Mouse (Mus musculus) heart, embryonic 11.5 days (tissue): ENCODE results near the gene Vezf1. TPM values are rescaled to one million over a fixed set of nuclear protein-coding genes. Genes with fewer than 3 reads are reported as not detected.
A peak's percentile ranks its signal among the peaks of the same experiment; 100 is the strongest.

ENCODE experiments used
- ATAC-seq: fragments of 200-750 bp; cut with Nextera tagmentation; replicated peaks from 2 replicates; pipeline ENCODE4 v1.8.0; 2017; ENCODE audit warnings: moderate library complexity; ENCODE audit not compliant: insufficient number of reproducible peaks, low FRiP score, low TSS enrichment
- H3K27ac ChIP-seq: fragments of 300-500 bp; sonication (generic); 2 replicates; pipeline ENCODE4 v1.5.1; 2014; ENCODE audit warnings: mild to moderate bottlenecking, low read depth, low read length
- H3K27me3 ChIP-seq: fragments of 300-500 bp; sonication (generic); 2 replicates; pipeline ENCODE4 v1.6.1; 2014; ENCODE audit warnings: mild to moderate bottlenecking, low read length, mixed read lengths; ENCODE audit not compliant: control insufficient read depth, insufficient read depth
- H3K36me3 ChIP-seq: fragments of 300-500 bp; sonication (generic); 2 replicates; pipeline ENCODE4 v1.6.1; 2014; ENCODE audit warnings: mild to moderate bottlenecking, low read length, moderate library complexity, mixed read lengths; ENCODE audit not compliant: control insufficient read depth, insufficient read depth
- H3K4me1 ChIP-seq: fragments of 300-500 bp; sonication (generic); 2 replicates; pipeline ENCODE4 v1.6.1; 2014; ENCODE audit warnings: low read length; ENCODE audit not compliant: control insufficient read depth, insufficient read depth
- H3K4me2 ChIP-seq: fragments of 300-500 bp; sonication (generic); 2 replicates; pipeline ENCODE4 v1.6.1; 2014; ENCODE audit warnings: mild to moderate bottlenecking, moderate library complexity
- H3K4me3 ChIP-seq: fragments of 300-500 bp; sonication (generic); 2 replicates; pipeline ENCODE4 v1.5.1; 2014; ENCODE audit warnings: low read depth, low read length
- H3K9ac ChIP-seq: fragments of 300-500 bp; sonication (generic); 2 replicates; pipeline ENCODE4 v1.6.1; 2014; ENCODE audit warnings: mild to moderate bottlenecking, low read depth, low read length, moderate library complexity
- H3K9me3 ChIP-seq: fragments of 300-500 bp; sonication (generic); replicated peaks from 2 replicates; pipeline ENCODE4 v1.6.1; 2016; ENCODE audit warnings: low read length; ENCODE audit not compliant: control insufficient read depth
- WGBS: fragments of 180-500 bp; shearing (Covaris S2); extraction: QIAGEN DNeasy Blood & Tissue Kit; methylation state at CpG from one replicate; pipeline ENCODE4 v1.1.7; 2014; ENCODE audit not compliant: insufficient replicate concordance; 5-methylcytosine and 5-hydroxymethylcytosine counted together
- polyA plus RNA-seq: library from polyadenylated mRNA; unstranded; fragments of >200 nt; fragmentation: Nextera tagmentation; extraction: Ambion mirVana; gene quantifications from 2 replicates; pipeline ENCODE4 v1.2.1, GENCODE M21; 2014

Gene Vezf1
- polyA plus RNA-seq, 1 experiment from 2014 or later = 26.4 TPM

GRCm38 (mm10) chr11:88118091-88118440, 50.0 kb downstream of the Vezf1 start:
- Histone ChIP-seq H3K9me3 (no peaks in the 10 kb centered on the region), H3K27me3 (no peaks in the 10 kb centered on the region), H3K4me3 (no peak overlapping the region), H3K36me3 (no peaks in the 10 kb centered on the region), H3K9ac (0 out of 2 replicates have a peak overlapping the region, but pooled peaks have one; percentile 17), H3K4me2 (no peak overlapping the region), H3K4me1 (peaks cover 65% of the 10 kb centered on the region), H3K27ac (peak overlapping the region; percentile 88)
- ATAC-seq = no peak
- WGBS = 54% methylated on average over 6 of the region's 6 CpGs

- Histone ChIP-seq H3K9me3 (no peaks in the 10 kb centered on the region), H3K4me1 (peaks cover 61% of the 10 kb centered on the region), H3K36me3 (no peaks in the 10 kb centered on the region), H3K4me2 (peak overlapping the region; percentile 36), H3K9ac (peak overlapping the region; percentile 17; the same call in 1 of the 2 replicates), H3K27me3 (no peaks in the 10 kb centered on the region), H3K27ac (peak overlapping the region; percentile 88), H3K4me3 (no peak overlapping the region)
- ATAC-seq = peak; percentile 78
- 17% methylated on average over 8 of the region's 8 CpGs for WGBS
Observed at GRCm38 (mm10) chr11:88118817-88119642, 51.0 kb downstream of the Vezf1 start.

GRCm38 (mm10) chr11:88122545-88122944, 54.5 kb downstream of the Vezf1 start:
- ATAC-seq = no peak
- Histone ChIP-seq H3K27me3 (no peaks in the 10 kb centered on the region), H3K36me3 (no peaks in the 10 kb centered on the region), H3K4me1 (peaks cover 39% of the 10 kb centered on the region), H3K9me3 (no peaks in the 10 kb centered on the region), H3K4me3 (no peak overlapping the region), H3K9ac (no peak overlapping the region), H3K4me2 (no peak overlapping the region), H3K27ac (no peak overlapping the region)
- WGBS = 64% methylated on average over 5 of the region's 5 CpGs

GRCm38 (mm10) chr11:88123021-88123420, 54.9 kb downstream of the Vezf1 start:
- Histone ChIP-seq H3K27me3 (no peaks in the 10 kb centered on the region), H3K36me3 (no peaks in the 10 kb centered on the region), H3K4me3 (no peak overlapping the region), H3K4me1 (peaks cover 34% of the 10 kb centered on the region), H3K4me2 (no peak overlapping the region), H3K9me3 (no peaks in the 10 kb centered on the region), H3K9ac (no peak overlapping the region), H3K27ac (no peak overlapping the region)
- 66% methylated on average over 5 of the region's 5 CpGs for WGBS
- no peak for ATAC-seq

GRCm38 (mm10) chr11:88123731-88124130, 55.7 kb downstream of the Vezf1 start:
- Histone ChIP-seq H3K9ac (no peak overlapping the region), H3K27ac (peak overlapping the region; percentile 42; the same call in 1 of the 2 replicates), H3K4me1 (peaks cover 27% of the 10 kb centered on the region), H3K4me3 (no peak overlapping the region), H3K9me3 (no peaks in the 10 kb centered on the region), H3K4me2 (no peak overlapping the region), H3K36me3 (no peaks in the 10 kb centered on the region), H3K27me3 (no peaks in the 10 kb centered on the region)
- no peak for ATAC-seq
- 18% methylated on average over 6 of the region's 6 CpGs for WGBS

- H3K4me1 ChIP-seq = peaks cover 15% of the 10 kb centered on the region
- H3K27ac ChIP-seq = no peak overlapping the region
- whole genome bisulfite sequencing = 79% methylated on average over 6 of the region's 7 CpGs
- H3K27me3 ChIP-seq = no peaks in the 10 kb centered on the region
- H3K4me3 ChIP-seq = no peak overlapping the region
- no peaks in the 10 kb centered on the region for H3K36me3 ChIP-seq
- no peak overlapping the region for H3K9ac ChIP-seq
- H3K9me3 ChIP-seq = no peaks in the 10 kb centered on the region
- H3K4me2 ChIP-seq = no peak overlapping the region
- ATAC-seq = no peak
Observed at GRCm38 (mm10) chr11:88125483-88125882, 57.4 kb downstream of the Vezf1 start.

- Histone ChIP-seq H3K4me1 (peaks cover 15% of the 10 kb centered on the region), H3K27me3 (no peaks in the 10 kb centered on the region), H3K4me2 (no peak overlapping the region), H3K36me3 (no peaks in the 10 kb centered on the region), H3K9me3 (no peaks in the 10 kb centered on the region), H3K27ac (no peak overlapping the region), H3K4me3 (no peak overlapping the region), H3K9ac (no peak overlapping the region)
- no peak for ATAC-seq
- WGBS = 25% methylated on average over 5 of the region's 5 CpGs
Observed at GRCm38 (mm10) chr11:88126306-88126793, 58.3 kb downstream of the Vezf1 start.

- Histone ChIP-seq H3K27ac (no peak overlapping the region), H3K4me2 (no peak overlapping the region), H3K4me1 (peaks cover 24% of the 10 kb centered on the region), H3K9me3 (no peaks in the 10 kb centered on the region), H3K27me3 (no peaks in the 10 kb centered on the region), H3K9ac (no peak overlapping the region), H3K36me3 (no peaks in the 10 kb centered on the region), H3K4me3 (no peak overlapping the region)
- ATAC-seq = no peak
- 87% methylated on average over 9 of the region's 9 CpGs for WGBS
Observed at GRCm38 (mm10) chr11:88128461-88128860, 60.4 kb downstream of the Vezf1 start.

- WGBS = 60% methylated on average over 3 of the region's 3 CpGs
- Histone ChIP-seq H3K9me3 (no peaks in the 10 kb centered on the region), H3K27me3 (no peaks in the 10 kb centered on the region)
Observed at GRCm38 (mm10) chr11:88129281-88129680, 61.2 kb downstream of the Vezf1 start.

More at GRCm38 (mm10) chr11:88129281-88129680, 61.2 kb downstream of the Vezf1 start:
- Histone ChIP-seq H3K27ac (no peak overlapping the region), H3K4me3 (no peak overlapping the region), H3K4me1 (peaks cover 18% of the 10 kb centered on the region), H3K4me2 (no peak overlapping the region), H3K36me3 (no peaks in the 10 kb centered on the region), H3K9ac (no peak overlapping the region)
- ATAC-seq = no peak
